Mouse (Mus musculus) embryonic facial prominence, embryonic 11.5 days (tissue): ENCODE measurements at regions not wholly inside any gene's neighbourhood (a gene's known extent, or its start where the extent isn't known, plus 50 kb on each side); places are given as distances from the start of the nearest gene placed in this dataset.

Source experiments
- ATAC-seq: fragments of 200-750 bp; cut with Nextera tagmentation; replicated peaks from 2 replicates; pipeline ENCODE4 v1.8.0; 2017; ENCODE audit warnings: low read depth; ENCODE audit not compliant: insufficient number of reproducible peaks, low FRiP score, low TSS enrichment
- DNase-seq: peaks from one replicate; pipeline ENCODE4 v3.0.0-alpha.2; 2015; ENCODE audit warnings: low spot score
- H3K27ac ChIP-seq: fragments of 300-500 bp; sonication (generic); replicated peaks from 2 replicates; pipeline ENCODE4 v1.5.1; 2014; ENCODE audit warnings: mild to moderate bottlenecking, low read depth, low read length, control low read depth
- H3K27me3 ChIP-seq: fragments of 300-500 bp; sonication (generic); 2 replicates; pipeline ENCODE4 v1.6.1; 2014; ENCODE audit warnings: mild to moderate bottlenecking, low read length, moderate library complexity, mixed read lengths; ENCODE audit not compliant: control insufficient read depth, insufficient read depth
- H3K36me3 ChIP-seq: fragments of 300-500 bp; sonication (generic); replicated peaks from 2 replicates; pipeline ENCODE4 v1.6.1; 2014; ENCODE audit warnings: low read depth, mild to moderate bottlenecking, low read length, moderate library complexity, mixed read lengths; ENCODE audit not compliant: control insufficient read depth, insufficient read depth
- H3K4me1 ChIP-seq: fragments of 300-500 bp; sonication (generic); 2 replicates; pipeline ENCODE4 v1.6.1; 2014; ENCODE audit warnings: low read length, mixed read lengths; ENCODE audit not compliant: control insufficient read depth, insufficient read depth
- H3K4me2 ChIP-seq: fragments of 300-500 bp; sonication (generic); 2 replicates; pipeline ENCODE4 v1.6.1; 2014; ENCODE audit warnings: low read depth, mild to moderate bottlenecking, control low read depth, low read length, moderate library complexity
- H3K4me3 ChIP-seq: fragments of 300-500 bp; sonication (generic); 2 replicates; pipeline ENCODE4 v1.5.1; 2014; ENCODE audit warnings: low read depth, low read length, control low read depth
- H3K9ac ChIP-seq: fragments of 300-500 bp; sonication (generic); replicated peaks from 2 replicates; pipeline ENCODE4 v1.6.1; 2014; ENCODE audit warnings: mild to moderate bottlenecking, control low read depth, low read length
- H3K9me3 ChIP-seq: fragments of 300-500 bp; sonication (generic); replicated peaks from 2 replicates; pipeline ENCODE4 v1.6.1; 2016; ENCODE audit warnings: mild to moderate bottlenecking, low read length, inconsistent platforms, mixed read lengths; ENCODE audit not compliant: control insufficient read depth
- WGBS: fragments of 180-500 bp; shearing (Covaris S2); extraction: QIAGEN DNeasy Blood & Tissue Kit; methylation state at CpG from one replicate; pipeline ENCODE4 v1.1.7; 2014; 5-methylcytosine and 5-hydroxymethylcytosine counted together

- Histone ChIP-seq H3K27me3 (no peaks in the 10 kb centered on the region), H3K27ac (no peak overlapping the region), H3K4me2 (no peak overlapping the region), H3K4me1 (no peaks in the 10 kb centered on the region), H3K9ac (no peak overlapping the region), H3K36me3 (no peaks in the 10 kb centered on the region), H3K4me3 (no peak overlapping the region), H3K9me3 (no peaks in the 10 kb centered on the region)
- ATAC-seq: no peak
- DNase-seq: no peak
- 54% methylated on average over 3 of the region's 3 CpGs for WGBS
Observed at GRCm38 (mm10) chr1:190067181-190067580, 103.3 kb downstream of the Prox1 start.

- no peaks in the 10 kb centered on the region for H3K9me3 ChIP-seq
- ATAC-seq (no peak), DNase-seq (no peak)
- no peak overlapping the region for H3K4me2 ChIP-seq
- no peaks in the 10 kb centered on the region for H3K27me3 ChIP-seq
- no peak overlapping the region for H3K4me3 ChIP-seq
- WGBS: 68% methylated on average over 9 of the region's 9 CpGs
- no peak overlapping the region for H3K9ac ChIP-seq
- H3K27ac ChIP-seq: no peak overlapping the region
- no peaks in the 10 kb centered on the region for H3K4me1 ChIP-seq
- no peaks in the 10 kb centered on the region for H3K36me3 ChIP-seq
Observed at GRCm38 (mm10) chr1:190066426-190066825, 104.1 kb downstream of the Prox1 start.

GRCm38 (mm10) chr1:190061560-190062295, 108.8 kb downstream of the Prox1 start:
- H3K4me1 ChIP-seq: no peaks in the 10 kb centered on the region
- no peaks in the 10 kb centered on the region for H3K36me3 ChIP-seq
- H3K4me2 ChIP-seq: no peak overlapping the region
- no peaks in the 10 kb centered on the region for H3K9me3 ChIP-seq
- H3K4me3 ChIP-seq: no peak overlapping the region
- H3K27me3 ChIP-seq: no peaks in the 10 kb centered on the region
- no peak overlapping the region for H3K27ac ChIP-seq
- no peak for ATAC-seq
- H3K9ac ChIP-seq: no peak overlapping the region
- 24% methylated on average over 9 of the region's 9 CpGs for WGBS
- DNase-seq: no peak

GRCm38 (mm10) chr1:190059025-190059424, 111.5 kb downstream of the Prox1 start:
- H3K9me3 ChIP-seq: no peaks in the 10 kb centered on the region
- no peak overlapping the region for H3K9ac ChIP-seq
- H3K27ac ChIP-seq: no peak overlapping the region
- ATAC-seq (no peak), DNase-seq (no peak)
- 63% methylated on average over 3 of the region's 3 CpGs for WGBS
- no peaks in the 10 kb centered on the region for H3K36me3 ChIP-seq
- no peaks in the 10 kb centered on the region for H3K27me3 ChIP-seq
- no peak overlapping the region for H3K4me3 ChIP-seq
- no peaks in the 10 kb centered on the region for H3K4me1 ChIP-seq
- H3K4me2 ChIP-seq: no peak overlapping the region

- H3K4me2 ChIP-seq: no peak overlapping the region
- no peak overlapping the region for H3K27ac ChIP-seq
- H3K9me3 ChIP-seq: no peaks in the 10 kb centered on the region
- ATAC-seq (no peak), DNase-seq (no peak)
- no peak overlapping the region for H3K4me3 ChIP-seq
- no peaks in the 10 kb centered on the region for H3K27me3 ChIP-seq
- H3K9ac ChIP-seq: no peak overlapping the region
- H3K36me3 ChIP-seq: no peaks in the 10 kb centered on the region
- 77% methylated on average over 2 of the region's 2 CpGs for WGBS
- H3K4me1 ChIP-seq: no peaks in the 10 kb centered on the region
Observed at GRCm38 (mm10) chr1:190056931-190057330, 113.6 kb downstream of the Prox1 start.

- no peak overlapping the region for H3K4me2 ChIP-seq
- H3K36me3 ChIP-seq: no peaks in the 10 kb centered on the region
- H3K9me3 ChIP-seq: no peaks in the 10 kb centered on the region
- no peak overlapping the region for H3K9ac ChIP-seq
- H3K4me3 ChIP-seq: no peak overlapping the region
- H3K4me1 ChIP-seq: no peaks in the 10 kb centered on the region
- H3K27me3 ChIP-seq: no peaks in the 10 kb centered on the region
- H3K27ac ChIP-seq: no peak overlapping the region
- 84% methylated on average over 2 of the region's 2 CpGs for WGBS
- ATAC-seq (no peak), DNase-seq (no peak)
Observed at GRCm38 (mm10) chr1:190051903-190052302, 118.6 kb downstream of the Prox1 start.

- 57% methylated on average over 2 of the region's 2 CpGs for WGBS
- no peak for DNase-seq
- Histone ChIP-seq H3K9ac (no peak overlapping the region), H3K27me3 (no peaks in the 10 kb centered on the region), H3K27ac (no peak overlapping the region), H3K4me3 (no peak overlapping the region), H3K4me1 (no peaks in the 10 kb centered on the region), H3K4me2 (no peak overlapping the region), H3K9me3 (no peaks in the 10 kb centered on the region), H3K36me3 (no peaks in the 10 kb centered on the region)
- no peak for ATAC-seq
Observed at GRCm38 (mm10) chr1:190048521-190049170, 121.9 kb downstream of the Prox1 start.

- H3K36me3 ChIP-seq: no peaks in the 10 kb centered on the region
- H3K9me3 ChIP-seq: no peaks in the 10 kb centered on the region
- no peak overlapping the region for H3K27ac ChIP-seq
- DNase-seq (no peak), ATAC-seq (no peak)
- no peaks in the 10 kb centered on the region for H3K27me3 ChIP-seq
- no peak overlapping the region for H3K4me3 ChIP-seq
- 56% methylated on average over 6 of the region's 6 CpGs for WGBS
- no peaks in the 10 kb centered on the region for H3K4me1 ChIP-seq
- no peak overlapping the region for H3K9ac ChIP-seq
- H3K4me2 ChIP-seq: no peak overlapping the region
Observed at GRCm38 (mm10) chr1:190047201-190047600, 123.3 kb downstream of the Prox1 start.
